Mouse (Mus musculus) embryonic facial prominence, embryonic 11.5 days (tissue): ENCODE measurements around the gene Gstm2. TPM values are rescaled to one million over a fixed set of nuclear protein-coding genes. Genes with fewer than 3 reads are reported as not detected.

Experiments used
- ATAC-seq: fragments of 200-750 bp; cut with Nextera tagmentation; replicated peaks from 2 replicates; pipeline ENCODE4 v1.8.0; 2017; ENCODE audit warnings: low read depth; ENCODE audit not compliant: insufficient number of reproducible peaks, low FRiP score, low TSS enrichment
- DNase-seq: peaks from one replicate; pipeline ENCODE4 v3.0.0-alpha.2; 2015; ENCODE audit warnings: low spot score
- H3K27ac ChIP-seq: fragments of 300-500 bp; sonication (generic); replicated peaks from 2 replicates; pipeline ENCODE4 v1.5.1; 2014; ENCODE audit warnings: mild to moderate bottlenecking, low read depth, low read length, control low read depth
- H3K27me3 ChIP-seq: fragments of 300-500 bp; sonication (generic); 2 replicates; pipeline ENCODE4 v1.6.1; 2014; ENCODE audit warnings: mild to moderate bottlenecking, low read length, moderate library complexity, mixed read lengths; ENCODE audit not compliant: control insufficient read depth, insufficient read depth
- H3K36me3 ChIP-seq: fragments of 300-500 bp; sonication (generic); replicated peaks from 2 replicates; pipeline ENCODE4 v1.6.1; 2014; ENCODE audit warnings: low read depth, mild to moderate bottlenecking, low read length, moderate library complexity, mixed read lengths; ENCODE audit not compliant: control insufficient read depth, insufficient read depth
- H3K4me1 ChIP-seq: fragments of 300-500 bp; sonication (generic); 2 replicates; pipeline ENCODE4 v1.6.1; 2014; ENCODE audit warnings: low read length, mixed read lengths; ENCODE audit not compliant: control insufficient read depth, insufficient read depth
- H3K4me2 ChIP-seq: fragments of 300-500 bp; sonication (generic); 2 replicates; pipeline ENCODE4 v1.6.1; 2014; ENCODE audit warnings: low read depth, mild to moderate bottlenecking, control low read depth, low read length, moderate library complexity
- H3K4me3 ChIP-seq: fragments of 300-500 bp; sonication (generic); 2 replicates; pipeline ENCODE4 v1.5.1; 2014; ENCODE audit warnings: low read depth, low read length, control low read depth
- H3K9ac ChIP-seq: fragments of 300-500 bp; sonication (generic); replicated peaks from 2 replicates; pipeline ENCODE4 v1.6.1; 2014; ENCODE audit warnings: mild to moderate bottlenecking, control low read depth, low read length
- H3K9me3 ChIP-seq: fragments of 300-500 bp; sonication (generic); replicated peaks from 2 replicates; pipeline ENCODE4 v1.6.1; 2016; ENCODE audit warnings: mild to moderate bottlenecking, low read length, inconsistent platforms, mixed read lengths; ENCODE audit not compliant: control insufficient read depth
- WGBS: fragments of 180-500 bp; shearing (Covaris S2); extraction: QIAGEN DNeasy Blood & Tissue Kit; methylation state at CpG from one replicate; pipeline ENCODE4 v1.1.7; 2014; 5-methylcytosine and 5-hydroxymethylcytosine counted together
- polyA plus RNA-seq: library from polyadenylated mRNA; unstranded; fragments of >200 nt; fragmentation: Nextera tagmentation; extraction: Ambion mirVana; gene quantifications from 2 replicates; pipeline ENCODE4 v1.2.1, GENCODE M21; 2014

The Gstm2 gene
- polyA plus RNA-seq, 1 experiment from 2014 or later: 29.7 TPM

DNA sequence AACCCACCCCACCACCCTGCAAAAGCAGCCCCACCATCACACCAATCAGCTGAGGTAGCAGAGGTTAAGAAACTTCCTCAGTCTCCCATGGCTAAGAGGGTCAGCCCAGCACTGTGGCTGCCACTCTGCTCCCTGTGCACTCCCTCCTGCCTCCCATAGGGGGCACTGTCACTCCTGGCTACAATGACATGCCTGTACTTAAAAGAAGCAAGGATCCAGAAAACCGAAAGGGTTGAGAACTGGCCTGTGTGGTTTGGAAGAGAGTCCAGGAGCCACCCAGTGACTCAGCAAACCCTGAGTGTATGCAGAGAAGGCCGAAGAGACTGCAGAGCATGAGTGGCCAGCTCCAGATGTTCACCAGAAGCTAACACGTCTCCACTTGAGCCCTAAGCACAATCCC is 46.9 kb downstream of the Gstm2 start:
- ATAC-seq (no peak), DNase-seq (peak; percentile 62)
- WGBS: 56% methylated on average over 3 of the region's 3 CpGs
- no peaks in the 10 kb centered on the region for H3K27me3 ChIP-seq
- no peaks in the 10 kb centered on the region for H3K36me3 ChIP-seq
- H3K4me2 ChIP-seq: no peak overlapping the region
- H3K27ac ChIP-seq: no peak overlapping the region
- no peak overlapping the region for H3K9ac ChIP-seq
- no peak overlapping the region for H3K4me3 ChIP-seq
- H3K9me3 ChIP-seq: no peaks in the 10 kb centered on the region
- H3K4me1 ChIP-seq: no peaks in the 10 kb centered on the region

DNA sequence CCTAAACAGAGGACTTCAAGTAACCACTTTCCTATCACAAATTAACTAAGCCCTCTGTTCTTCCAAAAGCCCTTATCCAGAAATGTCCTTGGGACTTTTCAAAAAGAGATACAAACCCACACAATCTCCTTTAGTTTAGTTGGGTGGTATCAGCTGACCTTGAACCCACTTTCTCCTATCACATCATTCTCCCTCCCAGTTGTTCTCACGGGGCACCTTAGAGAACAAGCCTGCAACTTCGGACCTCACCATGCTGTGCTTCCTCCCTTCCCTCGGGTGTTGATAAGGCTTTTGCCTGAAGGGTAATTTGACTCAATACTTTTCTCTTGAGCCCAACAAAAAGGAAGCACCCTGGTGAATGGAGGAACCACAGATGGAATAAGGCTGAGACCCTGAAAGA is 50.4 kb downstream of the Gstm2 start:
- ATAC-seq: no peak
- no peaks in the 10 kb centered on the region for H3K9me3 ChIP-seq
- no peak for DNase-seq
- no peaks in the 10 kb centered on the region for H3K36me3 ChIP-seq
- H3K27ac ChIP-seq: no peak overlapping the region
- 61% methylated on average over 3 of the region's 3 CpGs for WGBS
- H3K4me2 ChIP-seq: no peak overlapping the region
- H3K4me1 ChIP-seq: no peaks in the 10 kb centered on the region
- H3K27me3 ChIP-seq: no peaks in the 10 kb centered on the region
- H3K9ac ChIP-seq: no peak overlapping the region
- H3K4me3 ChIP-seq: no peak overlapping the region

DNA sequence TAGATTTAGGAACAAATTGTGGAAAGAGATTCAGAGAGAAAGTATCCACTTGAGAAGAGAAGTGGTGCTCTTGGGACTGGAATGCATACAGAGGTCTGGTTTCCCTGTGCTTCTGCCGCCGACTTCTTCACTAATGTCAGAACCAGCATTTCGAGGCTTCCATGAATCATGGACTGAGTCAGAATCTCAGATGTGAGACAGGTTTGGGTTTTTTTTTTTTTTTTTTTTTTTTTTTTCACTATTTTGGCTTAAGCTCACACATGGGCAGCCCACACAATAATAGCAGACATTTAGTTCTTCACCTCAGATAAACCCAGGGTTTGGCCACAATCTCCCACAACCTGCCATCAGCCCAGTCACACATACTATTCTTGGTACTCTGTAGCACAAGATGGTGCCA is 51.0 kb downstream of the Gstm2 start:
- no peaks in the 10 kb centered on the region for H3K9me3 ChIP-seq
- H3K27ac ChIP-seq: no peak overlapping the region
- 79% methylated on average over 3 of the region's 3 CpGs for whole genome bisulfite sequencing
- H3K4me2 ChIP-seq: no peak overlapping the region
- H3K9ac ChIP-seq: no peak overlapping the region
- no peak overlapping the region for H3K4me3 ChIP-seq
- no peaks in the 10 kb centered on the region for H3K36me3 ChIP-seq
- no peak for DNase-seq
- no peaks in the 10 kb centered on the region for H3K27me3 ChIP-seq
- ATAC-seq: no peak
- H3K4me1 ChIP-seq: no peaks in the 10 kb centered on the region

DNA sequence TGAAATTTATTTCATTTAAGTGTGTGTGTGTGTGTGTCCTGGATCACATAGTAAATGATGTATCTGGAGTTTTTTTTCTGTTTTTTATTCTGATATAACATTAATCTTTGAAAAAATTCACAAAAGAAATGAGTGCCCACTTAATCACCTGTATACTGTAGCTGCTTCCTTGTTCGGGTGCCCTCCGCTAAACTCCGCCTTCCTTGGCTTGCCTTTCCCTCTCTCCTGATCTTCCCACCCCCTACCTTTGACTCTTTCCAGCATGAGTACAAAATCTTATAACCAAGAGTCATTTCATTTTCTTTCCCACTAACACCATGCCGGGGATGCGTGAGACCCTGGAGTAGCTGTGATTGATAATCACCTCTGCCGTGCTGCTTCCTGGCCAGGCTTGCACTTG is 54.1 kb downstream of the Gstm2 start:
- ATAC-seq (no peak), DNase-seq (no peak)
- H3K9me3 ChIP-seq: no peaks in the 10 kb centered on the region
- H3K27ac ChIP-seq: no peak overlapping the region
- H3K4me1 ChIP-seq: no peaks in the 10 kb centered on the region
- H3K9ac ChIP-seq: no peak overlapping the region
- no peaks in the 10 kb centered on the region for H3K36me3 ChIP-seq
- no peaks in the 10 kb centered on the region for H3K27me3 ChIP-seq
- 81% methylated on average over 6 of the region's 6 CpGs for WGBS
- no peak overlapping the region for H3K4me2 ChIP-seq
- no peak overlapping the region for H3K4me3 ChIP-seq

Other genes with a start within 250 kb of the Gstm2 start
- 3.6 and 3.9 TPM in 2 replicates for gene Csf1, start 226.0 kb downstream of the Gstm2 start, polyA plus RNA-seq
- not detected in 2 replicates for gene Eps8l3, start 109.2 kb downstream of the Gstm2 start, polyA plus RNA-seq
- gene Gstm5, start 90.6 kb downstream of the Gstm2 start, polyA plus RNA-seq: 272 and 278 TPM in 2 replicates
- gene Gstm7, start 54.6 kb downstream of the Gstm2 start, polyA plus RNA-seq: 42.0 and 47.1 TPM in 2 replicates
- gene Gstm6, start 42.7 kb downstream of the Gstm2 start, polyA plus RNA-seq: 11.7 and 12.6 TPM in 2 replicates
- not detected in 2 replicates for gene Gstm3, start 17.2 kb downstream of the Gstm2 start, polyA plus RNA-seq
- gene Gstm1, start 31.5 kb upstream of the Gstm2 start, polyA plus RNA-seq: 33.9 and 36.6 TPM in 2 replicates
- 14.6 and 15.9 TPM in 2 replicates for gene Gstm4, start 58.4 kb upstream of the Gstm2 start, polyA plus RNA-seq
- gene Ampd2, start 100.2 kb upstream of the Gstm2 start, polyA plus RNA-seq: 30.3 and 31.3 TPM in 2 replicates
- 0.63 and 0.93 TPM in 2 replicates for gene Gnat2, start 106.3 kb upstream of the Gstm2 start, polyA plus RNA-seq
- 229 and 242 TPM in 2 replicates for gene Gnai3, start 159.7 kb upstream of the Gstm2 start, polyA plus RNA-seq
- 0.11 and 0.31 TPM in 2 replicates for gene Gpr61, start 168.4 kb upstream of the Gstm2 start, polyA plus RNA-seq
- 2.8 and 3.1 TPM in 2 replicates for gene Amigo1, start 199.9 kb upstream of the Gstm2 start, polyA plus RNA-seq
- gene Cyb561d1, start 214.8 kb upstream of the Gstm2 start, polyA plus RNA-seq: 1.4 and 1.6 TPM in 2 replicates
- 17.6 and 19.0 TPM in 2 replicates for gene Atxn7l2, start 224.5 kb upstream of the Gstm2 start, polyA plus RNA-seq
- gene Sypl2, start 240.2 kb upstream of the Gstm2 start, polyA plus RNA-seq: 0.95 and 1.1 TPM in 2 replicates